Mouse (Mus musculus) embryo, embryonic 10 days (tissue): ENCODE measurements at regions not wholly inside any gene's neighbourhood (a gene's known extent, or its start where the extent isn't known, plus 50 kb on each side); places are given as distances from the start of the nearest gene placed in this dataset.

Experiments used
- DNase-seq: peaks from one replicate; pipeline ENCODE4 v3.0.0-alpha.2; 2015; ENCODE audit warnings: low spot score

- DNase-seq = peak; percentile 12
These were observed 178.3 kb upstream of the Chrm3 start for GRCm38 (mm10) chr13:10538927-10539326.

GRCm38 (mm10) chr13:10527251-10527650, 166.6 kb upstream of the Chrm3 start:
- no peak for DNase-seq

GRCm38 (mm10) chr13:10526470-10527207, 166.0 kb upstream of the Chrm3 start:
- DNase-seq = no peak

- no peak for DNase-seq
These were observed 143.6 kb upstream of the Chrm3 start for GRCm38 (mm10) chr13:10504211-10504610.

- no peak for DNase-seq
These were observed 94.7 kb upstream of the Chrm3 start for GRCm38 (mm10) chr13:10455323-10455722.

- DNase-seq = no peak
These were observed 94.0 kb upstream of the Chrm3 start for GRCm38 (mm10) chr13:10454667-10455066.

GRCm38 (mm10) chr13:10451057-10451456, 90.4 kb upstream of the Chrm3 start:
- DNase-seq = no peak

GRCm38 (mm10) chr13:10449502-10449901, 88.9 kb upstream of the Chrm3 start:
- no peak for DNase-seq

- DNase-seq = no peak
These were observed 87.2 kb upstream of the Chrm3 start for GRCm38 (mm10) chr13:10447806-10448205.

GRCm38 (mm10) chr13:10445679-10446078, 85.0 kb upstream of the Chrm3 start:
- no peak for DNase-seq
